Mouse (Mus musculus) heart, embryonic 10.5 days (tissue): ENCODE results near the gene Spaca3. TPM values are rescaled to one million over a fixed set of nuclear protein-coding genes. Genes with fewer than 3 reads are reported as not detected.
A peak's percentile ranks its signal among the peaks of the same experiment; 100 is the strongest.

Source experiments
- DNase-seq: peaks from one replicate; pipeline ENCODE4 v3.0.0-alpha.2; 2017; ENCODE audit warnings: low spot score
- H3K27ac ChIP-seq: fragments of 300-500 bp; sonication (generic); 2 replicates; pipeline ENCODE4 v1.5.1; 2016; ENCODE audit warnings: mild to moderate bottlenecking
- H3K27me3 ChIP-seq: fragments of 300-500 bp; sonication (generic); 2 replicates; pipeline ENCODE4 v1.6.1; 2016; ENCODE audit warnings: mild to moderate bottlenecking; ENCODE audit not compliant: poor library complexity, insufficient read depth, severe bottlenecking
- H3K36me3 ChIP-seq: fragments of 300-500 bp; sonication (generic); 2 replicates; pipeline ENCODE4 v1.6.1; 2016; ENCODE audit warnings: mild to moderate bottlenecking, moderate library complexity
- H3K4me1 ChIP-seq: fragments of 300-500 bp; sonication (generic); 2 replicates; pipeline ENCODE4 v1.6.1; 2016; ENCODE audit warnings: mild to moderate bottlenecking
- H3K4me3 ChIP-seq: fragments of 300-500 bp; sonication (generic); 2 replicates; pipeline ENCODE4 v1.5.1; 2016; ENCODE audit warnings: mild to moderate bottlenecking, moderate library complexity
- H3K9me3 ChIP-seq: fragments of 300-500 bp; sonication (generic); 2 replicates; pipeline ENCODE4 v1.6.1; 2016; ENCODE audit warnings: mild to moderate bottlenecking, moderate library complexity
- WGBS: fragments of 180-500 bp; shearing (Covaris S2); methylation state at CpG from one replicate; pipeline ENCODE4 v1.1.7; 2016; 5-methylcytosine and 5-hydroxymethylcytosine counted together
- polyA plus RNA-seq: library from polyadenylated mRNA; unstranded; fragments of >200 nt; fragmentation: Nextera tagmentation; extraction: Ambion mirVana; gene quantifications from 2 replicates; pipeline ENCODE4 v1.2.1, GENCODE M21; 2016

The Spaca3 gene
- polyA plus RNA-seq = not detected in 2 replicates

- H3K9me3 ChIP-seq = no peaks in the 10 kb centered on the region
- H3K27me3 ChIP-seq = 0 out of 2 replicates have a peak, but pooled peaks cover 9% of the 10 kb centered on the region
- no peak within 1 kb of the TSS for H3K4me3 ChIP-seq
- H3K36me3 ChIP-seq = no peaks in the 10 kb centered on the region
- H3K4me1 ChIP-seq = 0 out of 2 replicates have a peak, but pooled peaks cover 4% of the 10 kb centered on the region
- DNase-seq = no peak
- 77% methylated on average over 10 of the region's 10 CpGs for WGBS
- H3K27ac ChIP-seq = no peak within 1 kb of the TSS
These were observed at the start of gene Spaca3 for GRCm38 (mm10) chr11:80858065-80858464. Gene Spaca3, plus strand, starts transcription at chr11:80858365.

- Histone ChIP-seq H3K27me3 (no peaks in the 10 kb centered on the region), H3K4me1 (peaks cover 32% of the 10 kb centered on the region), H3K9me3 (no peaks in the 10 kb centered on the region), H3K4me3 (no peak overlapping the region), H3K27ac (peak overlapping the region; percentile 96; the same call in 1 of the 2 replicates), H3K36me3 (peaks cover 16% of the 10 kb centered on the region)
- 61% methylated on average over 6 of the region's 6 CpGs for WGBS
- DNase-seq = no peak
These were observed 49.6 kb upstream of the Spaca3 start for GRCm38 (mm10) chr11:80808551-80809070.

DNA sequence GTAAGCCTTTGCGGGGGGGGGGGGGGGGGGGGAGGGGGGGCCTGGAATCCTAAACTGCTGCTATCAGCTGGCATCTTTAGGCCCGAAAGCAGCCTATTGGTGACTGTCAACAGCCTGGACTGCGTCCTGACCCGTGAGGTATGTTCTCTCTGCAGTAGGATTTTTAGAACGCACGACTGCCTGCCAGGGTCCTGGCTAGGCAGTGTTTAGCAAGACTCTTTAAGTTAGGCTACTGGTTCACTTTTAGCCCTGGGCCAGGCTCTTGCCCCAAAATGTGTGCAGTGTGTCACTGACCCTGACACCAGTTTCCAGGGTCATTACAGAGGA lies 48.5 kb upstream of the Spaca3 start:
- peaks cover 38% of the 10 kb centered on the region for H3K4me1 ChIP-seq
- no peak for DNase-seq
- peaks cover 26% of the 10 kb centered on the region for H3K36me3 ChIP-seq
- H3K9me3 ChIP-seq = no peaks in the 10 kb centered on the region
- H3K4me3 ChIP-seq = peak overlapping the region; percentile 81
- 23% methylated on average over 6 of the region's 6 CpGs for WGBS
- H3K27ac ChIP-seq = peak overlapping the region; percentile 96
- H3K27me3 ChIP-seq = no peaks in the 10 kb centered on the region

DNA sequence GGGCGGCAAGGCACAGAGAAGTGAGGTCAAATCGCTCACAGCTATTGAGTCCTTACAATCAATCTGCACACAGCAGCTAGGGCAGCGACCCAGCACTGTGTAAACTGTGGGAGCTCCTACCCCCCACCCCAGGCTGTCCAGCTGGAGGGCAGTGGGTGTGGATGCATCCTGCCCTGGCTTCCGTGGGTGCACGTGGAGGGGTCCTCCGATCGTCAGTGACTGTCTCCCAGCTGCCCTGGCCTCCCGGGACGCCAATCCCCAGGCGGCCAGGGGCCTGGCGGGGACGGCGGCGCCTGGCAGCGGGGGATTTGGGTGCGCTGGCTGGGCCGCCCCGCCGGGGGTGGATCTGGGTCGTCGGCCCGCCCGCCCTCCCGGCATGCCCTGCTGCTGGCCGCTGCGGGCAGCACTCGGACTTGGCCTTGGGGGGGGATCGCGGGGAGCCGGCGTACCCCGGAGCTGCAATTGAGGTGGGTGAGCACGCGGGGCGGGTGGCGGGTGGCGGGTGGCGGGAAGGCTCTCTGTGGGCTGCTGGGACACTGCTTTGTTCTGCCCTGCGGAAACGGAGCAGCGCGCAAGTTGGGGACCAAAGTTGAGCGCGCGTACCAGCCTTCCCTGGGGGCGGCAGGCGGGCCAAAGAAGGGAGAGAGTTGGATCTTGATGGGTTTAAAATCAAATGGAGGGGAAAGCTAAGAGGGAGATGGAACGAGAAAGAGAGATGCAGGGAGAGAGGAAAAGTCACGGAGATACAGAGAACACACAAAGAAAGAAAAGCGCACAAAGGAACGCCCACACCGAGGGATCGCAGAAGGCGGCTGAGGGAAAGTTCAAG lies 48.0 kb upstream of the Spaca3 start, which contains the start of gene Tmem98:
Tmem98 (plus strand) TSS at position 183 of the 829 bp plus-strand sequence.
- WGBS = 2% methylated on average over 35 of the region's 54 CpGs
- H3K36me3 ChIP-seq = peaks cover 32% of the 10 kb centered on the region
- H3K9me3 ChIP-seq = no peaks in the 10 kb centered on the region
- peaks cover 38% of the 10 kb centered on the region for H3K4me1 ChIP-seq
- H3K4me3 ChIP-seq = peak within 1 kb of the TSS; percentile 81
- H3K27ac ChIP-seq = peak within 1 kb of the TSS; percentile 96
- H3K27me3 ChIP-seq = no peaks in the 10 kb centered on the region
- DNase-seq = peak; percentile 78

DNA sequence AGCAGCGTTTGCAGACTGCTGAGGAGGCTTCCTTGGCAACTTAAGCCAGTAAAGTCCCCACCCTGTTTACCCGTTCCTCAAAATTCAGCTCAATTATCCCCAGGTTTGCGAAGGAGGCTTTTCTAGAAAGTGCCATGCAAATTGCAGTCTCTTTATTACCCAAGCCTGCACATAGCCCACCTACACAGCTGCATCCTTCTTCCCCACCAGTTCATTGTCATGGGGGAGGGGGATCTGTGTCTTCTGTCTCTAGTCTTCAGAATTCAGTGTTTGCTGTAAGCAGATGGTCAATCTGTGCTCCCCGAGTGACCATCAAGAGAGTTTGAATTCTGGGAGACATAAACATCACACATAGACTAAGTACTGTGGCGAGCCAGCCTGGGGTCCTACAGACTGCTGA lies 47.0 kb upstream of the Spaca3 start:
- 35% methylated on average over 5 of the region's 5 CpGs for WGBS
- H3K4me1 ChIP-seq = peaks cover 38% of the 10 kb centered on the region
- peak overlapping the region; percentile 81 for H3K4me3 ChIP-seq
- peaks cover 40% of the 10 kb centered on the region for H3K36me3 ChIP-seq
- H3K9me3 ChIP-seq = no peaks in the 10 kb centered on the region
- peak overlapping the region; percentile 96 for H3K27ac ChIP-seq
- H3K27me3 ChIP-seq = no peaks in the 10 kb centered on the region
- DNase-seq = no peak

GRCm38 (mm10) chr11:80815354-80815753 lies 42.8 kb upstream of the Spaca3 start:
- 58% methylated on average over 7 of the region's 7 CpGs for WGBS

GRCm38 (mm10) chr11:80818060-80818697 lies 40.0 kb upstream of the Spaca3 start:
- Histone ChIP-seq H3K27ac (peak overlapping the region; percentile 87), H3K4me1 (peaks cover 41% of the 10 kb centered on the region), H3K4me3 (peak overlapping the region; percentile 48), H3K36me3 (peaks cover 64% of the 10 kb centered on the region), H3K27me3 (no peaks in the 10 kb centered on the region), H3K9me3 (no peaks in the 10 kb centered on the region)
- WGBS = 11% methylated on average over 11 of the region's 11 CpGs
- DNase-seq = peak; percentile 93

More at GRCm38 (mm10) chr11:80815354-80815753, 42.8 kb upstream of the Spaca3 start:
- H3K9me3 ChIP-seq = no peaks in the 10 kb centered on the region
- peaks cover 57% of the 10 kb centered on the region for H3K36me3 ChIP-seq
- DNase-seq = no peak
- H3K4me1 ChIP-seq = peaks cover 41% of the 10 kb centered on the region
- no peaks in the 10 kb centered on the region for H3K27me3 ChIP-seq
- no peak overlapping the region for H3K27ac ChIP-seq
- H3K4me3 ChIP-seq = no peak overlapping the region

- H3K4me3 ChIP-seq = no peak overlapping the region
- H3K36me3 ChIP-seq = peaks cover 45% of the 10 kb centered on the region
- H3K27me3 ChIP-seq = no peaks in the 10 kb centered on the region
- no peak overlapping the region for H3K27ac ChIP-seq
- 91% methylated on average over 3 of the region's 3 CpGs for WGBS
- DNase-seq = no peak
- H3K4me1 ChIP-seq = peaks cover 45% of the 10 kb centered on the region
- no peaks in the 10 kb centered on the region for H3K9me3 ChIP-seq
These were observed 38.1 kb upstream of the Spaca3 start for GRCm38 (mm10) chr11:80820085-80820484.

GRCm38 (mm10) chr11:80821296-80821695 lies 36.9 kb upstream of the Spaca3 start:
- H3K4me1 ChIP-seq = peaks cover 45% of the 10 kb centered on the region
- peak; percentile 83 for DNase-seq
- 0 out of 2 replicates have a peak overlapping the region, but pooled peaks have one; percentile 7 for H3K4me3 ChIP-seq
- H3K9me3 ChIP-seq = no peaks in the 10 kb centered on the region
- peak overlapping the region; percentile 62 for H3K27ac ChIP-seq
- H3K36me3 ChIP-seq = peaks cover 36% of the 10 kb centered on the region
- 44% methylated on average over 14 of the region's 14 CpGs for WGBS
- H3K27me3 ChIP-seq = no peaks in the 10 kb centered on the region

- no peaks in the 10 kb centered on the region for H3K9me3 ChIP-seq
- H3K36me3 ChIP-seq = peaks cover 31% of the 10 kb centered on the region
- DNase-seq = no peak
- H3K4me1 ChIP-seq = peaks cover 45% of the 10 kb centered on the region
- no peak overlapping the region for H3K4me3 ChIP-seq
- 71% methylated on average over 9 of the region's 9 CpGs for WGBS
- H3K27me3 ChIP-seq = no peaks in the 10 kb centered on the region
- no peak overlapping the region for H3K27ac ChIP-seq
These were observed 36.4 kb upstream of the Spaca3 start for GRCm38 (mm10) chr11:80821794-80822193.

- no peak overlapping the region for H3K27ac ChIP-seq
- H3K4me3 ChIP-seq = no peak overlapping the region
- H3K27me3 ChIP-seq = no peaks in the 10 kb centered on the region
- H3K9me3 ChIP-seq = no peaks in the 10 kb centered on the region
- no peaks in the 10 kb centered on the region for H3K36me3 ChIP-seq
- DNase-seq = no peak
- 91% methylated on average over 2 of the region's 2 CpGs for WGBS
- H3K4me1 ChIP-seq = no peaks in the 10 kb centered on the region
These were observed 22.8 kb upstream of the Spaca3 start for GRCm38 (mm10) chr11:80835395-80835794.

DNA sequence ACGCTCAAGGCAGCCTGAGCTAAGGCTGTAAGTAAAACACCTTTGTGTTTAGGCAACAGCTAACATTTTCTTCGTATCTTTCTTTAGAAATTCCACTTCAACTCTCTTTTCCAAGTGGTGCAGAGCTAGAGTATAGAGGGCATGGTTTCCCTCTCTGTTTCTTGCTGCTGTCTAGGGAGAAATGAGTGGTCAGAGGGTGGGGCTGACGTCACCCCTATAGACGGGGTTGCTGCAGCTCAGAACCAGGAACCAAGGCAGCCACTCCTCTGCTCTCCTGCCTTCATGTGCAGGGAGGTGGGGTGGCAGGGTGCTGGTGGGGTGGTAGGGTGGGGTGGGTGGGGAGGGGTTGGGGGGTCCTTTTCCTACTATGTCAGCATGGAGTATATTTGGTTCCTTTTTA lies 22.3 kb upstream of the Spaca3 start:
- Histone ChIP-seq H3K4me3 (no peak overlapping the region), H3K36me3 (no peaks in the 10 kb centered on the region), H3K9me3 (no peaks in the 10 kb centered on the region), H3K4me1 (no peaks in the 10 kb centered on the region), H3K27me3 (no peaks in the 10 kb centered on the region), H3K27ac (no peak overlapping the region)
- DNase-seq = no peak
- 70% methylated on average over 4 of the region's 4 CpGs for WGBS

GRCm38 (mm10) chr11:80838724-80839123 lies 19.4 kb upstream of the Spaca3 start:
- Histone ChIP-seq H3K36me3 (no peaks in the 10 kb centered on the region), H3K27ac (no peak overlapping the region), H3K4me1 (no peaks in the 10 kb centered on the region), H3K4me3 (no peak overlapping the region), H3K27me3 (no peaks in the 10 kb centered on the region), H3K9me3 (no peaks in the 10 kb centered on the region)
- DNase-seq = no peak
- WGBS = 77% methylated on average over 1 of the region's 1 CpGs
